Mouse (Mus musculus) hindbrain, embryonic 13.5 days (tissue): ENCODE measurements around the gene Fbxo31. TPM values are rescaled to one million over a fixed set of nuclear protein-coding genes. Genes with fewer than 3 reads are reported as not detected.

Experiments
- ATAC-seq: fragments of 200-750 bp; cut with Nextera tagmentation; 2 replicates; pipeline ENCODE4 v1.8.0; 2017; ENCODE audit warnings: moderate TSS enrichment; ENCODE audit not compliant: low FRiP score
- H3K27ac ChIP-seq: fragments of 300-500 bp; sonication (generic); 2 replicates; pipeline ENCODE4 v1.5.1; 2015; ENCODE audit warnings: inconsistent platforms, mild to moderate bottlenecking, moderate library complexity
- H3K27me3 ChIP-seq: fragments of 300-500 bp; sonication (generic); 2 replicates; pipeline ENCODE4 v1.6.1; 2015; ENCODE audit warnings: mild to moderate bottlenecking, inconsistent platforms
- H3K36me3 ChIP-seq: fragments of 300-500 bp; sonication (generic); 2 replicates; pipeline ENCODE4 v1.6.1; 2015; ENCODE audit warnings: mild to moderate bottlenecking, inconsistent platforms
- H3K4me1 ChIP-seq: fragments of 300-500 bp; sonication (generic); replicated peaks from 2 replicates; pipeline ENCODE4 v1.6.1; 2015; ENCODE audit warnings: inconsistent platforms
- H3K4me2 ChIP-seq: fragments of 300-500 bp; sonication (generic); 2 replicates; pipeline ENCODE4 v1.6.1; 2015; ENCODE audit warnings: inconsistent platforms, mild to moderate bottlenecking, moderate library complexity
- H3K4me3 ChIP-seq: fragments of 300-500 bp; sonication (generic); 2 replicates; pipeline ENCODE4 v1.5.1; 2015; ENCODE audit warnings: mild to moderate bottlenecking, inconsistent platforms
- H3K9ac ChIP-seq: fragments of 300-500 bp; sonication (generic); 2 replicates; pipeline ENCODE4 v1.6.1; 2015; ENCODE audit warnings: mild to moderate bottlenecking, inconsistent platforms
- H3K9me3 ChIP-seq: fragments of 300-500 bp; sonication (generic); 2 replicates; pipeline ENCODE4 v1.6.1; 2016; ENCODE audit warnings: inconsistent platforms
- WGBS: fragments of 180-500 bp; shearing (Covaris S2); methylation state at CpG from one replicate; pipeline ENCODE4 v1.1.7; 2015; 5-methylcytosine and 5-hydroxymethylcytosine counted together
- polyA plus RNA-seq: library from polyadenylated mRNA; unstranded; fragments of >200 nt; fragmentation: Nextera tagmentation; extraction: Ambion mirVana; gene quantifications from 2 replicates; pipeline ENCODE4 v1.2.1, GENCODE M21; 2015

Gene Fbxo31
- polyA plus RNA-seq, 1 experiment from 2014 or later = 24.4 TPM

DNA sequence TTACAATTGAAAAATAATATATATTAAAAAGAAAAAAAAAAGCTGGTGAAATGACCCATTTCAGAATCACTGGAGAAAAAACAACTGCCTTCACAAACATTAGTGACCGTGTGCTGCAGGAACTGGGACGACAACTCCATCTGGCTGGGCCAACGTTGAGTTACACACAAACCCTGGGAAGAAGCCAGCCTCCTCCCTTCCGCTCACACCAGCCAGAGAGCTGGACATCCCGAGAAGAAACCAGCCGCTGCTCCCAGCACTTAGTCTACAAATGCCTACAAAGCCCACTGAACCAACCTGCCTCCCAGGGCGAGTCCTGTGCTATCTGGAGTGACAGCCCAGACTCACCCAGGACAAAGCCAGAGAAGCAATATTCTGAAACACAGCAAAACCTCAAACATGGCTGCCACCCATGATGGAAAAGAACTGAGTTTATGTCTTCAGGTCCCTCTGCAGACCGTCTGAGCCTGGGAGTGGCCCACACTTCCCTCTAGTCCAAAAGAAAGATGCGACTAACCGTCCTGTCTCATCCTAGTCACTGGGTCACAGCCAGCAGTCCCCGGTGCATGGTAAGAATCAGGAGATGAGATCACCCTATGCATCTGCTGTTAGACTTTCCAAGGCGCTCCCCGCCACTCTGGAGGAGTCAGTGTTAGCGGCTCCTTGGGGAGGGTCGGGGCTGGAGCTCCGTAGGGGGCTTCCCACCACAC lies 16.8 kb downstream of the Fbxo31 start:
- H3K27ac ChIP-seq = no peak overlapping the region
- no peak overlapping the region for H3K4me2 ChIP-seq
- ATAC-seq = no peak
- 85% methylated on average over 16 of the region's 16 CpGs for WGBS
- no peak overlapping the region for H3K4me3 ChIP-seq
- no peak overlapping the region for H3K9ac ChIP-seq
- no peaks in the 10 kb centered on the region for H3K9me3 ChIP-seq
- H3K4me1 ChIP-seq = peaks cover 26% of the 10 kb centered on the region
- no peaks in the 10 kb centered on the region for H3K27me3 ChIP-seq
- peaks cover 47% of the 10 kb centered on the region for H3K36me3 ChIP-seq

DNA sequence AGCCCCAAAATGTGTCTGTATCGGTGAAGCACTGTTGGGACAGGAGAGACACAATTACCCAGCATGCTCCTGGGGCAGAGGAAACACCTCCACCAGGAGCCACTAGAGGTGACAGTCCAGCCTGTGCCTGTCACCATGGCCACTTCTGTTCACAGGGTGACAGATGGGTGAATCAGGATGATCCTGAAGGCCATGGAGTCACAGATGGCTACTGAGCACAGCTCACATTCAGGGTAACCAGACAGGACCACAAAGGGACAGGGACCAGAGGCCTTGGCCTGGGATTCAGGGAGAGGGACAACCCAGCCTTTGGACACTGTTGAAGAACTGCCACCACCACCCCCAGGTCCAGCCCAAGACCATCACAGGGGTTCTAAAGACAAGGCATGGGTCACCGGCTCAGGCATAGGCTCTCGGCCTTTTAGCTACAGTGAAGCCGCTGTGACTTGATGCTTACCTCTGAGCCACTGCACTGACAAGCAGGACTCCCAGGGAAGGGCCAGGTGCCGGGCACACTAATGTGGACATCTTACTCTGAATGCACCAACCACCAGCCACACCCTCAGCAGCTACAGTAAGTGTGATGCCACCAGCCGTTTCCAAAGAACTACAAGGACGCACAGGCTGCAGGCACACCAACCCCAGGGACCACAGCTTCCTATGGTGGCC lies 18.0 kb downstream of the Fbxo31 start:
- H3K27me3 ChIP-seq = no peaks in the 10 kb centered on the region
- no peak for ATAC-seq
- peaks cover 52% of the 10 kb centered on the region for H3K36me3 ChIP-seq
- no peaks in the 10 kb centered on the region for H3K9me3 ChIP-seq
- 0 out of 2 replicates have a peak overlapping the region, but pooled peaks have one; percentile 5 for H3K9ac ChIP-seq
- H3K4me2 ChIP-seq = no peak overlapping the region
- no peak overlapping the region for H3K27ac ChIP-seq
- 90% methylated on average over 7 of the region's 7 CpGs for WGBS
- no peak overlapping the region for H3K4me3 ChIP-seq
- H3K4me1 ChIP-seq = peaks cover 16% of the 10 kb centered on the region

DNA sequence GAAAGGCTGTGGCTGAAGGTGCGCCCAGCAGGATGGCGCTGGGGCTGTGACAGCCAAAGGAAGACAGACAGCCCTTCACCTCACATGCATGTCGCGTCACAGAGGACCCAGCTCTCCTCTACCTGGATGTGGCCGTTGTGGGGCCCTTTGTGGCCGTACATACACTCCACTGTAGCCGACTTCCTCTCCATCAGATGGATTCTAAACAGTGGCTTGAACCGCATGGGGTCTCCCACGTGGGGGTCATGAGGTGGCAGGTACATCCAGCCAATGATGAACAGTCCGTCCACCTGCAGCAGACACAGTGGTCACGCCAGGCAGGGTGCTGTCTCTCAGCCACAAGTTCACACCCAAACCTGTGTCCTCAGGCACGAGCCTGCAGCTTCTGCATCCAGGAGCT lies 18.8 kb downstream of the Fbxo31 start:
- no peak overlapping the region for H3K27ac ChIP-seq
- WGBS = 95% methylated on average over 12 of the region's 12 CpGs

DNA sequence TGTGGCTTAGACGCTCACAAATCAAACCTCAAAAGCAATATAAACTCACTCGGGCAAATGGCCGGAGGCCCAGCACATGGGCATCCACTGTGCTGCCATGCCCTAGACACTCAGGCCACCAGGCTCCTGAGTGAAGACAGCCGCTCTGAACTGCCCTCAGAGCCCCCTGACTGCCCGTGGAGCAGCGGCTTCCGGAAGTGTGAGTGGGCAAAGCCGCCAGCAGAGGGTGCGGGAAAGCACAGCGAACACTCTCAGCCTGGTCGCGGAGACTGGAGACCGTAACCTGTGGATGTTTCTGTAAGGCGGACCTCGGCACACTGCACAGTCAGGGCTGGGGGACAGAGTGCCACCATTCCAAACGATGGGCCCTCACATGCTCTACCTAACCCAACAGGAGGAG lies 20.1 kb downstream of the Fbxo31 start:
- Histone ChIP-seq H3K36me3 (peaks cover 63% of the 10 kb centered on the region), H3K4me2 (no peak overlapping the region), H3K4me3 (no peak overlapping the region), H3K9me3 (no peaks in the 10 kb centered on the region), H3K4me1 (peaks cover 7% of the 10 kb centered on the region; the same call in 1 of the 2 replicates), H3K27me3 (no peaks in the 10 kb centered on the region), H3K27ac (no peak overlapping the region), H3K9ac (no peak overlapping the region)
- ATAC-seq = no peak
- 93% methylated on average over 16 of the region's 16 CpGs for WGBS

More for the DNA sequence above, 18.8 kb downstream of the Fbxo31 start:
- Histone ChIP-seq H3K9ac (0 out of 2 replicates have a peak overlapping the region, but pooled peaks have one; percentile 5), H3K4me3 (no peak overlapping the region), H3K9me3 (no peaks in the 10 kb centered on the region), H3K4me2 (no peak overlapping the region), H3K27me3 (no peaks in the 10 kb centered on the region), H3K36me3 (peaks cover 56% of the 10 kb centered on the region), H3K4me1 (peaks cover 8% of the 10 kb centered on the region; the same call in 1 of the 2 replicates)
- no peak for ATAC-seq

DNA sequence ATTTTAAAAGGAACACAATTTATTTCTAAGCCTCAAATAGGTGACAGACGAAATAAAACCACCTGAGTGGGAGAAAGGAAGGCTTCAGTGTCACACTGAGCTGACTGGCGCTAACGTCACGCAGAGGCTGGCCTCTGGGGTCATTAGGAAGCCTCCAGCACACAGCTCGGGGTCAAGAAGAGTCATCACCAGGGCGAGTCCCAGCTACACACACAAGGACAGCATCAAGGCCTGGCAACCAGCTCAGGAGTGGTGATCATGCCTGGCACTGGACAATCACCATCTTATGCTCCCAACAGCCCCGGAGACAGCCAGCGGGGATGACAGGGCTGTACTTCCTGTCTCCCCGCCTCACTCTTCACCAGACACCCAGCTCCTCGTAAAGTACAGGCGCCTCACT lies 20.9 kb downstream of the Fbxo31 start:
- peaks cover under 1% of the 10 kb centered on the region; the same call in 1 of the 2 replicates for H3K4me1 ChIP-seq
- no peak overlapping the region for H3K9ac ChIP-seq
- no peaks in the 10 kb centered on the region for H3K9me3 ChIP-seq
- 87% methylated on average over 11 of the region's 11 CpGs for WGBS
- peaks cover 68% of the 10 kb centered on the region for H3K36me3 ChIP-seq
- no peaks in the 10 kb centered on the region for H3K27me3 ChIP-seq
- H3K4me2 ChIP-seq = no peak overlapping the region
- H3K4me3 ChIP-seq = no peak overlapping the region
- H3K27ac ChIP-seq = no peak overlapping the region
- no peak for ATAC-seq

DNA sequence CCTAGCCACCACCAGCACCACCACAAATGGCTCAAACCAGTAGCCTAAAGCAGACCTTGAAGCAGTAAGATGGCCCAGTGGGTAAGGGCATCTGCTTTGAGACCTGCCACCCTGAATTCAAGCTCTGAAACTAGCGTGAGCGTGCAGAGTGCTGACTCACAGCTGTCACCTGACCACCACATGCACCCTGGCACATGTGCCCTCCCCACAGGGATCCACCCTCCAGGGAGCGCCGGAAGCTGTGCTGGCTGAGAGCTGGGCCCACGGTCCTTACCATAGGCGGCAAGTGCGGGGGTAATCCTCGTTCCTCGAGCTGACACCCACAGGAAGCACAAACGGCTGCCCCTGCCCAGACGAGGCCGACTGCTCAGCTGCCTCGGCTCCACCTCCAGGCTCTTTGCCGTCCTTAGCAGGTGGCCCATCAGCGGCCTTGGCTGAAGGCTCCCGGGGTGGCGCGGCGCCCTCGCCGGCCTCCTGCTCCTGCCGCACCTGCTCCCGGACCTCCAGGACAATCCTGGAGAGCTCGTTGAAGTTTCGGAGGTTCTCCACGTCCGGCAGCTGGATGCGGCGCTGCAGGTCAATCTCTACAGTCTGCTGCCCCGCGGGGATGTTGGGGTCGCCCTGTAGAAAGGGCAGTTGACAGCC lies 24.7 kb downstream of the Fbxo31 start:
- no peaks in the 10 kb centered on the region for H3K27me3 ChIP-seq
- H3K4me1 ChIP-seq = no peaks in the 10 kb centered on the region
- H3K4me3 ChIP-seq = no peak overlapping the region
- no peak overlapping the region for H3K4me2 ChIP-seq
- WGBS = 94% methylated on average over 32 of the region's 32 CpGs
- peaks cover 83% of the 10 kb centered on the region for H3K36me3 ChIP-seq
- no peak for ATAC-seq
- no peak overlapping the region for H3K27ac ChIP-seq
- no peaks in the 10 kb centered on the region for H3K9me3 ChIP-seq
- no peak overlapping the region for H3K9ac ChIP-seq

DNA sequence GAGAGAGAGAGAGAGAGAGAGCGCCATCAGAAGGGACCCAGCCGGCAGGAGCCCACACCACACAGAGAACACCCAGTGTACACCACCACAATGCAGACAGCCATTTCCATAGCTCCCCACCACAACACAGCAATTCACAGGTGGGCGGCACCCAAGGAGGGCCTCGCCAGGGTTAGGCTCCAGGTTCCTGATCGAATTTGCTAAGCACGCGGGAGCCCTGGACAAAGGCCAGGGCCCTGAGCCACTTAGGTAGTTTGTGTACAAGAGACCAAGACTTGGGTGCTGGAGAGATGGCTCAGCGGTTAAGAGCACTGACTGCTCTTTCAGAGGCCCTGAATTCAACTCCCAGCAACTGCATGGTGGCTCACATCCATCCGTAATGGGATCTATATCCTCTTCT lies 26.1 kb downstream of the Fbxo31 start:
- WGBS = 91% methylated on average over 9 of the region's 9 CpGs

DNA sequence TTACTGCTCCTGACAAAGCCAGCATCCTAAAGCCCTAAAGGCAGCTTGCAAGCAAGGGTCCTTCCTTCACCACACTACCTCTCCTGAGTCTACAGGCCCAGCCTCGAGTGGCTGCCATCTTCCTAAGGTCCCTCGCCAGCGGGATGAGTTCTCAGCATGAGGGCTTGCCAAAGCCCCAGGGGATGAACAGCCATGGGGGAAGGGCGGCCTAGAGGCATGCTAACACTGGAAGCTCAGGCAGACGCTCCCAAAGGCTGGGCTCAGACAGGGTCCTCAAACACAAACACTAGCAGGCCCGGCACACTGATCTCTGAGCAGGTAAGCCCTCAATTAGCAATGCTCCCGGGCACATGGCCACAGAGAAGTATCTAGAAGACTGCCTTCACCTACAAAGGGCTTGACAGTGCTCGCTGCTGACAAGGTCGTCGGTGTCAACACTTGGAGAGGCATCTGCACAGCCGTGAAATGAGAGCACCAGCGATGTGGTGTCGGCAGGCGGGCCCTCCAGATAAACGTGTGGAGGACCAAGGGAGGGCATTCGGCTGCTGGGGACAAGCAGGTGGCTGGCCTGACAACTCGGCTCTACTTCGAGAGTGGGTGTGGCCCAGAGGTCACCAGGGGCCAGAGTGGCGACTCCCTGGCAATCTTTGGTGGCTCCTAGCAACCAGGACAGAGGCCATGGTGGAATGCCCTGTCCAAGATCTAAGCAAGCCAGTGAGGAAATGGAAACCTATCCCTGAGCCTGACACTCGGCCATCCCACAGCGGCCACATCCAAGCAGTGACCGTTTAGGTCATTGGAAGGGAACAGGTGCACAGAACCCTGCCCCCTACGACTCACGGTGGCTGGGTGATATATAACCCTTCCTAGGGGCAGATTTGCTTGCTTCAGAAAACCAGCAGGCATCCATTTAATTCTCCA lies 27.3 kb downstream of the Fbxo31 start:
- Histone ChIP-seq H3K27me3 (no peaks in the 10 kb centered on the region), H3K27ac (no peak overlapping the region), H3K9ac (no peak overlapping the region), H3K4me1 (no peaks in the 10 kb centered on the region), H3K9me3 (no peaks in the 10 kb centered on the region), H3K4me2 (no peak overlapping the region), H3K4me3 (no peak overlapping the region), H3K36me3 (peaks cover 68% of the 10 kb centered on the region)
- WGBS = 56% methylated on average over 24 of the region's 24 CpGs
- ATAC-seq = no peak

More for the DNA sequence above, 26.1 kb downstream of the Fbxo31 start:
- Histone ChIP-seq H3K9ac (no peak overlapping the region), H3K9me3 (no peaks in the 10 kb centered on the region), H3K4me3 (no peak overlapping the region), H3K27me3 (no peaks in the 10 kb centered on the region), H3K4me2 (no peak overlapping the region), H3K36me3 (peaks cover 68% of the 10 kb centered on the region), H3K27ac (no peak overlapping the region), H3K4me1 (no peaks in the 10 kb centered on the region)
- no peak for ATAC-seq

DNA sequence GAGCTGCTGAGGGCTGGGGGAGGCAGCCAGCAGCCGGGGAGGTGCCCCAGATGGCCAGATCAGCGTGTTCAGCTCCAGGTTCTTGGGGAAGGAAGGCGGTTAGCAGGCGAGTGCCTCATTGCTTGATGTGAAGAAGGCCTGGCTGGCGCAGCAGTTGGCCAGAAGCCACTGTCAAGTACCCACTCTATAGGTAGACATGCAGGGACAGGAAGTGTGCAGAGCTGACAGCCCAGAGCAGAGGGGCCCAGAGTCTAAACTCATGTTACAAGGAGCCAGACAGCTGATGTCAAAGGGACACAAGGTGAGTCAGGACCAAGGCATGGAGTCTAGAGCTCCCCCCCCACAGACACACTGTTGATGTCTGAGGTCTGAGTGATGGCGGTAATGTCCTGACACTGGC lies 28.6 kb downstream of the Fbxo31 start:
- WGBS = 94% methylated on average over 6 of the region's 6 CpGs
- no peaks in the 10 kb centered on the region for H3K4me1 ChIP-seq
- H3K36me3 ChIP-seq = peaks cover 59% of the 10 kb centered on the region
- no peak overlapping the region for H3K27ac ChIP-seq
- H3K4me2 ChIP-seq = no peak overlapping the region
- H3K4me3 ChIP-seq = no peak overlapping the region
- H3K27me3 ChIP-seq = no peaks in the 10 kb centered on the region
- H3K9me3 ChIP-seq = no peaks in the 10 kb centered on the region
- no peak for ATAC-seq
- no peak overlapping the region for H3K9ac ChIP-seq

DNA sequence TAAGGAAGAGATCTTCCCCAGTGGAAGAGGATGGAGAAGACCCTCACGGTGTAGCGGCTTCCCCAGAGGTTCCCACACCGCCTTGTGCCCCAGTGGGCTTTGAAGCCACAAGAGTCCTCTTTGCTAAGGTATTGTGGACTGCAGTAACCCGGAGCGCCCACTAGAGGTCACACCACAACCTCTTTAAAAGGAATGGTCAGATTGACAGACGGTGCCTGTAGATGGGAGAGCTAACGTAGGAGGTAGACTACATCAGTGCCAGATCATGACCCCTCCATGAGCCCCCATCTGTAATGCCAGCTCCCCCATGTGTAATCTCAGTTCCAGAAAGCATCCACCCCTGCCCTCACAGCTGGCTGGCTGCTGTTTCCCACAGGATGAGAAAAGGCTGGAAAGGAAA lies 31.5 kb downstream of the Fbxo31 start:
- H3K4me1 ChIP-seq = no peaks in the 10 kb centered on the region
- H3K9me3 ChIP-seq = no peaks in the 10 kb centered on the region
- peaks cover 30% of the 10 kb centered on the region for H3K36me3 ChIP-seq
- ATAC-seq = peak; percentile 57; the same call in 1 of the 2 replicates
- no peak overlapping the region for H3K4me3 ChIP-seq
- WGBS = 13% methylated on average over 7 of the region's 7 CpGs
- no peak overlapping the region for H3K9ac ChIP-seq
- no peak overlapping the region for H3K4me2 ChIP-seq
- H3K27ac ChIP-seq = no peak overlapping the region
- H3K27me3 ChIP-seq = 0 out of 2 replicates have a peak, but pooled peaks cover 5% of the 10 kb centered on the region

DNA sequence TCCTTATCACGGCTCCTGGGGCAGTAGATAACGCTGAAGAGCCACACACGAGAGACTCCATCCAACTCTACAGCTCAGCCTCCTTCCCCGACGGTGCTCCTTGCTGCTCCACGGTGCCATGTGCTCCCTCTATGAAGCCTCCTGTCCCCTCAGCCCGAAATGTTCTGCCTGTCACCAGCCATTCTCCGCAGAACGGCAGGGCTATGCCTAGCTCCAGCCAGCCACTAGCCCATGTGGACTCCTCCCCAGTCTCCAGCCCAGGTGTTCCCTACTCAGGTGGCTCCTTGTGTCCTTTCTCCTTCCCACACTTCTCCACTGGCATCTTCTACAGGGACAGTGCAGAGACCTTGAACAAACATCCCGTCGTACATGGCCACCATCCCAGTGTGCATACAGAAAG lies 33.7 kb downstream of the Fbxo31 start:
- no peak overlapping the region for H3K4me2 ChIP-seq
- no peak overlapping the region for H3K27ac ChIP-seq
- peaks cover 4% of the 10 kb centered on the region; the same call in 1 of the 2 replicates for H3K9me3 ChIP-seq
- H3K9ac ChIP-seq = peak overlapping the region; percentile 19; the same call in 1 of the 2 replicates
- no peak overlapping the region for H3K4me3 ChIP-seq
- 84% methylated on average over 11 of the region's 11 CpGs for WGBS
- no peak for ATAC-seq
- 0 out of 2 replicates have a peak, but pooled peaks cover 6% of the 10 kb centered on the region for H3K27me3 ChIP-seq
- peaks cover 9% of the 10 kb centered on the region for H3K36me3 ChIP-seq
- H3K4me1 ChIP-seq = no peaks in the 10 kb centered on the region
